ENCODE assay signal across 26 mouse cellular contexts in the genomic region with DNA sequence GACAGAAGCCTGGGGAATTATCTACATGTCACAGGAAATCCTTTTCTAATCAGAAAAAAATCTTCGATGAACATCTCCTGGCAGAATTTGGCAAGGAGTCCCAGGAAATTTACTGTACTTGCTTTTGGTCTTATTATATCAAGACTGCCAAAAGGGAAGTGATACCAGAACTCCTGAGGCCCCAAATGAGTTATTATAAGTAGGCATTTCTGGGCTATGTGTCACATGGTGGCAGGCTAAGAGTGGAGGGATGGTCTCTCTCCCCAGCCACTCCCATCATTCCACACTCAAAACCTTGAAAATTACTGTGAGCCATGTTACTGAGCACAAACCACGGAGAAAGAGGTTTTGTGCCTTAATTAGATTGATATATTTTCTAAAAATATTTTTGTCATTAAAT.
DNase-seq lines count a peak whose midpoint lies in the region; ATAC-seq and TF ChIP-seq lines count a peak whose summit lies in the region.
"Had no signal": no experiment of that assay in that cellular context is flagged by ENCODE, and none has a peak within 500 bp of the region (broad histone marks: within the 10 kb centered on the region; RNA-seq: fewer than 3 reads in every experiment).

No protein-coding gene starts in this region.

- TF ChIP-seq POLR2A in CH12.LX (IDR thresholded peaks at IDR 0.05; ENCODE audit: low read depth, low read length) = no peak

- H3K27ac ChIP-seq in CH12.LX (ENCODE audit: insufficient read depth, low read depth) = no peak overlapping the region
- no peak overlapping the region for H3K27ac ChIP-seq in midbrain, embryonic 16.5 days (ENCODE audit: low read length)
- H3K27ac ChIP-seq: hindbrain, embryonic 14.5 days; left cerebral cortex, adult 2 months; limb, embryonic 15.5 days; liver, embryonic 13.5 days; midbrain, embryonic 12.5 days had no signal

- ATAC-seq in common myeloid progenitor, adult 5-6 weeks (replicated peaks; ENCODE audit: low read depth, poor library complexity, severe bottlenecking) = peak; percentile 85
- ATAC-seq in megakaryocyte progenitor cell, adult 5-6 weeks (replicated peaks; ENCODE audit: poor library complexity) = peak; percentile 81
- ATAC-seq in midbrain, embryonic 16.5 days = no peak
- ATAC-seq: forebrain, embryonic 14.5 days; inflammation-experienced regulatory T-cells, adult 6 months; lung, postnatal 0 days had no signal

- DNase-seq in 3T3-L1 (ENCODE audit: low read depth, low spot score) = peak; percentile 47
- peak; percentile 45 for DNase-seq in CH12.LX (ENCODE audit: extremely low read depth)
- no peak for DNase-seq in left cerebral cortex, adult 9 months (ENCODE audit: low spot score in 2 of 2)
- DNase-seq in cerebellum, adult 18-20 months = no peak
- DNase-seq: B cell, adult 2 months; cerebellum, adult 11 months; cerebellum, postnatal 14 days; gastrocnemius, postnatal 14 days; heart, postnatal 4 days; kidney, adult 11 months; kidney, postnatal 14 days; left cerebral cortex, postnatal 4 days; liver, embryonic 13.5 days; lung, adult 18-20 months had no signal

- no peak overlapping the region for H3K9ac ChIP-seq in CH12.LX (ENCODE audit: insufficient read depth, low read depth)
- no peak overlapping the region for H3K9ac ChIP-seq in midbrain, embryonic 16.5 days (ENCODE audit: low read depth, low read length)
- H3K9ac ChIP-seq: heart, embryonic 12.5 days; hindbrain, embryonic 14.5 days; limb, embryonic 15.5 days; liver, embryonic 13.5 days; midbrain, embryonic 12.5 days had no signal

- no peaks in the 10 kb centered on the region for H3K27me3 ChIP-seq in CH12.LX (replicated peaks)
- no peaks in the 10 kb centered on the region for H3K27me3 ChIP-seq in midbrain, embryonic 16.5 days (ENCODE audit: control insufficient read depth, insufficient read depth, low read depth, low read length)
- H3K27me3 ChIP-seq: heart, embryonic 12.5 days; limb, embryonic 15.5 days; liver, embryonic 13.5 days; midbrain, embryonic 12.5 days had no signal

- no peak for TF ChIP-seq RAD21 in CH12.LX (IDR thresholded peaks at IDR 0.05; ENCODE audit: low read depth, low read length)

- in situ Hi-C loops in CH12.LX (cut with MboI; ENCODE audit: low pct_ligation_motif_present, low pct_unique_long_range_greater_than_20kb, low sequenced_read_pairs) = no loop called here

- TF ChIP-seq EP300 in CH12.LX (IDR thresholded peaks at IDR 0.05; ENCODE audit: low read length) = no peak; the same call in 1 of the 2 replicates

- H3K4me2 ChIP-seq in CH12.LX (ENCODE audit: insufficient read depth, low read depth, poor library complexity, severe bottlenecking) = no peak overlapping the region; the same call in 1 of the 2 replicates
- H3K4me2 ChIP-seq in midbrain, embryonic 16.5 days (ENCODE audit: low read length) = no peak overlapping the region
- H3K4me2 ChIP-seq: heart, embryonic 12.5 days; hindbrain, embryonic 14.5 days; limb, embryonic 15.5 days; liver, embryonic 13.5 days; midbrain, embryonic 12.5 days had no signal

- H3K4me1 ChIP-seq in CH12.LX (ENCODE audit: control insufficient read depth in 1 of 2, insufficient read depth in 2 of 2) = peaks cover 5 to 12% of the 10 kb centered on the region in 2 experiments; a peak in 2 of 4 replicates
- no peaks in the 10 kb centered on the region for H3K4me1 ChIP-seq in midbrain, embryonic 16.5 days (ENCODE audit: control insufficient read depth, insufficient read depth, low read length)
- H3K4me1 ChIP-seq: heart, embryonic 12.5 days; limb, embryonic 15.5 days; liver, embryonic 13.5 days; midbrain, embryonic 12.5 days had no signal

- TF ChIP-seq CTCF in CH12.LX (conservative IDR thresholded peaks at IDR 0.05 in 1 of 2, IDR thresholded peaks at IDR 0.05 in 1 of 2; ENCODE audit: low read depth in 2 of 2, low read length in 2 of 2) = no peak

- no peaks in the 10 kb centered on the region for H3K9me3 ChIP-seq in CH12.LX (replicated peaks; ENCODE audit: low read length)
- no peaks in the 10 kb centered on the region for H3K9me3 ChIP-seq in midbrain, embryonic 16.5 days (replicated peaks; ENCODE audit: control insufficient read depth, low read length, poor library complexity, severe bottlenecking)
- H3K9me3 ChIP-seq: G1E; limb, embryonic 15.5 days; liver, embryonic 13.5 days; midbrain, embryonic 12.5 days had no signal

- dilution Hi-C loops in CH12.LX (cut with MboI; ENCODE audit: extremely low pct_ligation_motif_present, extremely low pct_unique_long_range_greater_than_20kb, low sequenced_read_pairs) = no loop called here

- 79% methylated on average over 2 of the region's 2 CpGs for WGBS in midbrain, embryonic 16.5 days

- no peak overlapping the region for H3K4me3 ChIP-seq in CH12.LX (replicated peaks in 1 of 3; ENCODE audit: low read depth in 2 of 3, low read length in 2 of 3, poor library complexity in 1 of 3)
- H3K4me3 ChIP-seq in midbrain, embryonic 16.5 days (ENCODE audit: low read depth, low read length) = no peak overlapping the region
- H3K4me3 ChIP-seq: heart, embryonic 12.5 days; left cerebral cortex, adult 2 months; limb, embryonic 15.5 days; liver, embryonic 13.5 days; midbrain, embryonic 12.5 days had no signal

- H3K79me2 ChIP-seq in CH12.LX (replicated peaks; ENCODE audit: control insufficient read depth, extremely low read depth, insufficient read depth, poor library complexity, severe bottlenecking) = no peaks in the 10 kb centered on the region

- no peaks in the 10 kb centered on the region for H3K36me3 ChIP-seq in CH12.LX (replicated peaks in 1 of 2; ENCODE audit: control insufficient read depth in 1 of 2, insufficient read depth in 1 of 2, low read length in 1 of 2)
- H3K36me3 ChIP-seq in midbrain, embryonic 16.5 days (ENCODE audit: control insufficient read depth, insufficient read depth, low read length) = no peaks in the 10 kb centered on the region
- H3K36me3 ChIP-seq: G1E; heart, embryonic 12.5 days; limb, embryonic 15.5 days; liver, embryonic 13.5 days; midbrain, embryonic 12.5 days had no signal

TF ChIP-seq in CH12.LX, 34 proteins besides CTCF, POLR2A, EP300 and RAD21:
- TF ChIP-seq ZNF384 (IDR thresholded peaks at IDR 0.05; ENCODE audit: low read depth, low read length) = no peak
- peak; percentile 8; the same call in 1 of the 2 replicates for TF ChIP-seq USF1 (IDR thresholded peaks at IDR 0.05; ENCODE audit: low read depth, low read length)
- peak; percentile 61; the same call in 1 of the 2 replicates for TF ChIP-seq IRF4 (IDR thresholded peaks at IDR 0.05; ENCODE audit: low read depth, low read length)

Comparison
In these comparisons a context has a peak if more than half of its experiments do, and no peak if none do; other contexts are left out.
1. DNase-seq: peak in 3T3-L1 (single experiment) and CH12.LX (single experiment); none in left cerebral cortex, adult 9 months (0 of 2) and cerebellum, adult 18-20 months (0 of 2).